Mouse (Mus musculus) bone marrow macrophage, adult 2 months (primary cell): ENCODE data around the gene Abracl.

ENCODE experiments used
- CTCF ChIP-seq: IDR thresholded peaks from 2 replicates; pipeline ENCODE4 v1.5.1; 2012; ENCODE audit warnings: low read depth, mild to moderate bottlenecking, low read length, moderate library complexity
- POLR2A ChIP-seq: IDR thresholded peaks from 2 replicates; pipeline ENCODE4 v1.6.1; 2012; ENCODE audit warnings: mild to moderate bottlenecking, low read depth, low read length, borderline replicate concordance

DNA sequence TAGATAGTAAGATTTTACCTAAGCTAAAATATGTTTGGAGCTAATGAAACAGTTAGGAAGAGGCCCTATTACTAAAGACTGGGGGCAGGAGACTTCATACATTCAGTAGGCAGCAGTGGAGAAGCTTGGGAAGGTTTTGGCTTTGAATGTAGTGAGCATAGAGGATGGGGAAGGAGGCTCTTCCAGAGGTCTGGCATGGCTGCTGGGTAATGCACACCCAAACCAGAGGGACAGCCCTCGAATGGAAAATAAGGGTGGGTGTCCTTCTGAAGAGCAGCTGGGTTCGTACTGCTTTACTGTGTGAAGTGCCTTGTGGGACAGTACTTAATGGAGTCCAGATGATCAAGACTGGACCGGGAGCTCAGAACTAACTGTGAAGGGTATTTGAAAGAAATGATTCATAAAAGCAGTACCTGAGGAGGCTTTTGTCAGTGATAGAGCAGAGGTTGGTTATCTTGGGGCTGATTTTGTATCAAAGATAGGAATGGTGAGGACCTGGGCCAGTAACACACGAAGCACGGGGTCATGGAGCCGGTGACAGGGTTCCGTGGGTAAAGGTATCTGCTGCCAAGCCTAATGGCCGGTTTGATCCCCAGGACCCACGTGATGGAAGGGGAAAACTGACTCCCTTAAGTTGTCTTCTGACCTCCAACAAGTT is 35.7 kb upstream of the Abracl start:
- TF ChIP-seq CTCF (no peak), POLR2A (no peak)
